Mouse (Mus musculus) right cerebral cortex, postnatal 14 days (tissue): Measurements from ENCODE around the gene 2610028H24Rik.

Experiments
- DNase-seq: peaks from one replicate; pipeline ENCODE4 v3.0.0; 2022

Gene 2610028H24Rik

DNA sequence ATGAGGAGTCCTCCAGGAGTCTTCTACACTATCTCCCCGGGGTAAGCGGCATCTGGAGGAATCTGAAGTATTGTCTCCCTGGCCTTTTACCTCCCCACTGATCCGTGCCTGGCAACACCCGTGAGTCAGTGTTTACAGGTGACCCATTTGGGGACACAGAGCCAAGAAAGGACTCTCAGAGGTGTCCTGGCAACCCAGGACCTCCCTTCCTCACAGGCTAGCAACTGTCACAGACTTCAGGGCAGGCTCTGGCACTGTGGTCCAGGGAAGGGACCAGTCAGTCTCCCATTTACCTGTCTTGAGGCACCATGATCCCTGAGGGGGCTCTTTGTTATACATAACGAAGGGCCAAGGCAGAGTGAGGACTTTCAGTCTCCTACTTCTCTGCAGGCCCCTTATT lies at the start of gene 2610028H24Rik:
Gene 2610028H24Rik, plus strand, starts transcription at position 231 of the 400 bp plus-strand sequence.
- DNase-seq: no peak

DNA sequence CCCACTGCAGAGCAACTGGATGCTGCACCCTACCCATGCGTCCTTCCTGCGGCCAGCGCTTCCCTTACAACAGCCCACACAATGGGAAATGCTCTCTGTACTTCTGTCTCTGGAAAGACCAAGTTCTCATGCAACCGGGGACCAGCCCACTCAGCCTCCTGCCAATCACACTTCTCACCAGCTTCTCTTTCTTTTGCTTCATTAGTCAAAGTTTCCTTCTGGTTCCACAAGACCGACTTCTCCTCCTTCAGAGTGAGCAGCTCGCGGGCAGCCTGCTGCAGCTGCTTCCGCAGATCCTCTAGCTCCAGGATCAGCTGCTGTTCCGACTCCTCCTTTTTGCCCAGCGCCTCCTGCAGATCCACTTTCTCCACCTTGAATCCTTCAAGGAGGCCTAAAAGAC lies 40.4 kb upstream of the 2610028H24Rik start:
- DNase-seq: no peak

DNA sequence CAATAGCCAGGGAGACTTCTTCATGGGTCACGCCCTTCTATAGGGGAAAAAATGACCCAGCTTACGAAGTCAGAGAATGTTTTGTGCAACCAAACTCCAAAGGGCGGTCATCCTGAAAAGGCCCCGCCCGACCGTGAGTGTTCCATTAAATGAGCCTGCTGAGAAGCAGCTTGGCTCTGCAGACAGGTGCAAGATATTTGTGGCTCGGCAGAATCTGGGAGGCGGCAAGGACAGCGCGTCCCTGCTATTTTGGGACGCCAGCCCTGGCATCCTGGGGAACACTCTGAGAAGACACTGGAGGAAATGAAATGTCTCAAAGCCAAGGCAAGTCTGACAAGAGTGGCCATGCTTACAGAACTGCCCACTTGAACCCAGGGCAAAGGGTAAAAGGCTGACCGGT lies 32.1 kb upstream of the 2610028H24Rik start:
- DNase-seq: peak; percentile 37

DNA sequence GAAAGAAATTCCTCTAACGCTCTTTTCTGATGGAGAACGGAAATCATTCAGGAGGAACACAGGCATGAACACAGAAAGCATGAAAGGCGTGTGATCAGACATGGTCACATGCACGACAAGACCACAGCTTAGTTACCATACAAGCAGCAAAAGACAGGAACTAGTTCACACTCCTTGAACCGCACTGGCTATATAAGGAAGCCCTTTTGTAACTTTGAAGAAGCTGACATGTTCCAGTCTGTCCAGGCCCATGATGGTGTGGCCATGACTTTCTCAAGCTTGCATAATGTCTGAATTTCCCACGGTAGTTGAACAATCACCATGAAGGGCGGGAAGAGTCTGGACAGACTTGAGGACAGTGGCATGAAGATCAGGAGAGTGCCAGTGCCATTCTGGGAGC lies 23.2 kb upstream of the 2610028H24Rik start:
- DNase-seq: no peak

DNA sequence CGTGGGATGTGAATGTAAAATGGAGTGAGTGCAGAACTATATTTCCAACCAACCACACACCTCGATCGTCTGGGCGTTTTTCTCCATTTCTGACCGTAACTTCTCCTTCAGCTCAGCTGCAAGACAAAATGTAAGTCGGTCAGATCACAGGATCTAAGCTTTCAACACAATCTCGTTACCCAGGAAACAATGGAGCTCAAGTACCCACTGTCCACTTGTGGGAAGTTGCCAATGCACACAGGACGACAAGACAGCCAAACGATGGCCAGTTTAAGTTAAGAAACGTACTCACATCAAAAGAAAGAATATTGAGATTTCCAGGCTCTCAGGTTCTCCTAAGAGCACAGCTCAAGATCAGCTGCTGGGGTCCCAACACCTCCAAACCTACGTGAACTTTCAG lies 15.0 kb upstream of the 2610028H24Rik start:
- DNase-seq: no peak

DNA sequence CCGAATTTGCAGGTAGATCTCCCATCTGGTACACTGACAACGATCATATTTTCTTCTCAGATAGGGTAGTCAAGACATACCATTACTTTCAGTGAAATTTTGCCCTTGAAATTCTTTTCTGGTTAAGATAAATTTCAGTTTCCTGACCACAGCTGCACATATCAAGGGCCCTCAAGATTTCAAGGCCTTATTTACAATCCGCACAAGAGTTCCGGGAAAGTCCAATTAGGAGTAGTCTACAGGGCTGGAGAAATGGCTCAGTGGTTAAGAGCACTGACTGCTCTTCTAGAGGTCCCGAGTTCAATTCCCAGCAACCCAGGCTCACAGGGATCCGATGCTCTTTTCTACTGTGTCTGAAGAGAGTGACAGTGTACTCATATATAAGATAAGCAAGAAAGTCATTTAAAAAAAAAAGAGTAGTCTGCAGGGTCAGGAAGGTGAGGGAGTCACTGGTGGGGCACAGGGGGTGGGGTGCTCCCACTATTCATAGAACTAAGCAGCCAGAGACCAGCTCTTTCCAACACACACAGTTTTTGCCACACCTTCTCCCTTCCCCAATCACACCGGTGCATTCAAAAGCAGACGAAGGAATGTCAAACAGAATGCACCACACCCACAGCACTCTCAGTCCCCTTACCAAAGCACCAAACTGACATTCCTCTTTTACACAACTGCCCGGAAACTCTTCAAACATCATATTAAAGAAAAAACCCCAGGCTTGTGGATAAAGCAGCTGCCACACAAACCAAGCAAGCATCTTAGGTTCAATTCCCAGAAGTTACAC lies 9.6 kb upstream of the 2610028H24Rik start:
- no peak for DNase-seq

DNA sequence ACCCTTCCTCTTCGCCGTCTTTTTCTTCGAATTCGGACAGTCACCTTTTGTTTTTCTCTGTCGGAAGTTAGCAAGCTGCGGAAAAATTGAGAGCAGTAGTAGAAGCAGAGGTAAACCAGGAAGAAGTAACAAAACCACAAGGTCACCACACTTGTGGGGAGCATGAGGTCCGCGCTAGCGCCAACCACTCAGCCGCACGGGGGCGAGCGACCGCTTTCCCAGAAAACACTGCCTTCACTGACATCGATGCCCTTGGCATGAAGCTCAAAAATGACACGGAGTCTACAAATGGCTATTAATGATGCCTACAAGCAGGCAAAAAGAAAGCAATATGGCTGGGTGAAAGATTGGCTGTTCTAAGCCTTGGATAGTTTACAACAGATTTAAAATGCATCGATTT lies 8.6 kb upstream of the 2610028H24Rik start, which contains the start of gene AC141477.1:
Gene AC141477.1, minus strand, starts transcription at position 164 of the 400 bp plus-strand sequence.
- no peak for DNase-seq

DNA sequence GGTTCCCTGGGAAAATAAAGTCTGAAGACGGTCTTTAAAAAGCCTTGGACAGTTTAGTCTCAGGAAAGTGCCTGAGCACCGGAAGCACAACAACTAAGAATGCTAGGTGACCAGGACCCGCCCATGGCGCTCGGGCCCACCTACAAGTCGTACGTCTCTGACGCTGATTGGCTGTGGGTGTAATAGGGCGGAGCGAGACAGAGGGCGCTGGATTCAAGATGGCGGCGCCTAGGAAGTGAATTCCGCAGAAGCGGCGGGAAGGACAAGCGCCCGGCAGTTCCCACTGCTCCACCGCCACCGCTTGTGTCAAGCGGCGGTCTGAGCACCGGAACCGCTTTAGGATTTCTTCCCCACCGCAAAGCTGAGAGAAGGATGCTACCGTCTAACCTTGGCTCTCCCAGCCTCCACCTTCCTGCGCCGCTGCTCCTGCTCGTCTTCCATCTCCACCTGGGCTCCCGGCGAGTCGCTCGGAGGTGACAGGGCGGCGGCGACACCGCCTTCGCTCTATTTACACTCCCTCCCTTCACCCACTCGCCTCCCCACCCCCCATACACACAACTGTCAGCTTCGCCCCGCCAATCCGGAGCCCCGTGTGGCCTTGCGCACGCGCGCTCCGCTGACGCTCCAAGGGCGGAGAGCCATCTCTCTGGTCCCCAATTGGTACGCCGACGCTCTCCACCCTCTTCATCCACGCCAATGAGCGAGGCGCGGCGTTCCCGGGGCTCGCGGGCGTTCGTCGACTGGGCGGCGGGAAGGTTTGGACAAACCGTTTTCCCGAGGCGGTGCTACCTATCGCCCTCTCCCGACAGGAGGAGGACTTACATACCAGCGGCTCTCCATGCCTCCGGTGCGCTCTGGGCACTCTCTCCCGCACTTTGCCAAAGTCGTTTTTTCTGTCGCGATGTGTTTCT lies 6.4 kb upstream of the 2610028H24Rik start, which contains the start of gene Pcnt:
Gene Pcnt, minus strand, starts transcription at position 609 of the 911 bp plus-strand sequence.
- DNase-seq: peak; percentile 97

DNA sequence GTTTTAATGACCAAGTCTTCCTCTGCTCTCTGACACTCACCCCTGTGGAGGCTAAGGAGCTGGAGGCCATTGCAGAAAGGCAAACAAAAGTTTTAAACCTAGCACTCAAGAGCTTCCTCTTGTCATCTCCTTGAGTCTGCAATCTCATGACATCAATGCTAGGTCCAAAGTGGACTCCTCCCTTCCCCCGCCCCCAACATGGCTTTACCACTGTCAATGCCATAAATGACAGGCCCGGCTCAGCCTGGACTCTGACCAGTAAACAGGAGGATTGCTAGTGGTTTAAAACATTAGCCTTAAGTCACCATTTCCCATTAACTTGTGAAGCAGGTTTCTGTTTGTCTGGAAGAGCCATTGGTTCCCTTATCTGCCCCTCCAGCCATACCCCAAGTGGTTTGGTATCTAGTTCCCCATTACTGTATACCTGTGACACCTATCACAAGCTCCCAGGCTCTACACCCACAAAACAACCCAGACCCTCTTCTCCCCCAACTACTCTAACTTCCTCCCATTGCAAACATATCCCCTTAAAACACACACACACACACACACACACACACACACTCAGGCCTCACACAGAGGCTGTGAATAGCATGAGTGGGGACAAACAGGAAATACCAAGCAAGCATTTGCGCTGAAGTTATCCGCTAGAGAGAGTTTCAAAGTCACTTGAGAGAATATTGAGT lies 2.7 kb upstream of the 2610028H24Rik start:
- DNase-seq: no peak

DNA sequence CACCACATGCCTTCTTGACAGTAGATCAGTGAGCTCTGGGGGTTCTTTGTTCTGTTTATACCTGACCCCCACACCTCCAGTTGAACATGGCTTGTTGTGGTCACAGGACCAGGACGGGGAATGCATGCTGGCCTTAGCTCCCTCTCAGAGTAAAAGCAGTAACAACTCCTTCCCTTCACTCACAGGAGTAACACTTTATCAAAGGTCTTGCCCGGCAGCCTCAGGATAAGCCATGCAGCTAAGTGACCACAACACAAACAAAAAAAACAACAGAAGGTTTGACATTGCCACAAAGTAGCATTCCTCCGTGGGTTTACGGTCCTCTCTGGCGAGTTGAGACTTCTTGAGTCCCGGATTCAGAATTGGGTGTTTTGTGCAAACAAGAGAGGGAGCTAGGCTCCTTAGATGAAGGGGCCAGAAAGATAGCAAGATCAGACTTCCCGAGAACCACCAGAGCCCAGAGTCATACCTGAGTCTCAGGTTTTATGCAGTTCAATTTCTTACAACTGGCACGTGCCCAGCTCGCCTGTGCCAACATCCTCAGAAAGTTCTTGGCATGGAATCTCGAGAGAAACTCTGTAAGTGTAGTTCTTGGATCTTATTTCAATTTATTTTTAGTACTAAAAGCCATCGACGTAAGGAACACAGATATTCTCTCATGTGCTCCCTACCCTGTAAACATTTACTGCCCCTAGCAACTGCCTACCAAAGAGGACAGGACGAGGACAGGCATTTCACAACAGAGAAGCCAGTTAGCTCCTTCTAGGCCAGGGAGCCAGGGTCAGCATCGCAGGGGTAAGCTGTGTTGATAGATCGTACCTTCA lies 1.3 kb upstream of the 2610028H24Rik start:
- no peak for DNase-seq

DNA sequence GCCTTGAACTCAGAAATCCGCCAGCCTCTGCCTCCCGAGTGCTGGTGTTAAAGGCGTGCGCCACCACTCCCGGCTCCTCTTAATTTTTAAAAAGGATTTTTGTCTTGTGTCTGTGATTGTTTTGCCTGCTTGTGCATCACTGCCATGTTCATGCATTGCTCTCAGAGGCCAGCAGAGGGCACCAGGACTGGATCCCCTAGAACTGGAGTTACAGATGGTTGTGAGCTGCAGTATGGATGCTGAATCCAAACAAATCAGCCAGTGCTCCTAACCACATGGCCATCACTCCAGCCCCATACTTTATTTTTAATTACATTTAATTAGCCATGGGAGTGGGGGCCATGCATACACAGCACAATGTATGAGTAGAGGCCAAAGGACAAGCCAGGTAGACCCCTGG lies 6.4 kb downstream of the 2610028H24Rik start:
- peak; percentile 55 for DNase-seq

DNA sequence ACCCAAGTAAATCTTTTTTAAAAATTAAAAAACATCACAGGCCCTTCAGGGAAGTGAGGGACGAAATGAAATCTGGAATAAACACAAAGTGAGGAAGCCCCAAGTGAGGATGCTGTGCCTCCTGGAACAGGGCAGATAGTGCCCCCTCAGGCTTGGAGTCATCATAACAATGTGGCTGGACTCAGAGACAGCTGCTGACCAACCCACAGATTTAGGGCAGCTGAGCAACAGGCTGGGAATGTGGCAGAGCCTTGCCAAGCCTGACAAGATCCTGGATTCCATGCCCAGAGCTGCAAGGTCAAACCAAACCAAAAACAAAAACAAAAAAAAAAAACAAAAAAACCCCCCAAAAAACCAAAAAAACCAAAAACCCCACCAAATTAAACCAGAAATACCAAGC lies 12.4 kb downstream of the 2610028H24Rik start:
- no peak for DNase-seq

DNA sequence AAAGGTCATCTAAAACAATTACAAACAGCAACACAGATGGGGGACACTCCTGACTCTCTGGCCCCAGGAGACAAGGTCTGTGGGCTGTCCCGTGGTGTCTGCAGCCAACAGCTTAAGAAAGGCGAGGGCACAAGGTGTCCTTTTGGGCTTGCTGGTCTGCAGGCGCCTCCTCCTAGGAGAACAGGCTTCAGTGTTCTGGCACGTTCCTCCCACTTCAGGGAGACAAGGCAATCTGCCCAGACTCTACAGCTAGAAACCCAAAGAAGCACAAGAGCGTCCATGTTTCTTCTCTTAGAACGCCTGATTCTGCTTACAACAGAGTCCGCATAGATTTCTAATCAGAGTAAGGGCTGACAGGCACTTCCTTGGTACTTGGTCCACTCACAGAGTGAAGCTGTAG lies 13.4 kb downstream of the 2610028H24Rik start:
- no peak for DNase-seq

DNA sequence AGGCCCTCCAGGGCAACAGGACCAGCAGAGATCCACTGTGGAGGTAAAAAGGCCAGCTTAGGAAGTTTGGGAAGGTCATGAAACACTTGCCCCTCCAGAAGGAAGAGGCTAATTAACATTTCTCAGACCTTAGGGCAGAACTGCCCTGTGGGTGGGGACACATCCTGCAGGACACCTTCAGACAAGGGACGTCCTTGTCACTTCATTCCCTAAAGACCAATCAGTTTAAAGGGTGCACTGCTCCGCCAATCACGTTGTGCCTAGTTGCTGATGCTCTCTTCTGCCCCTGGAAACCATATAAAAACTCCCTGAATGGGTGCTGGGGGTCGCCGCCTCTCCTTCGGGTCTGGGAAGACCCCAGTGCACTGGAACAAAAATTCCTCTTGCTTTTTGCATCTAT lies 13.8 kb downstream of the 2610028H24Rik start:
- DNase-seq: no peak

DNA sequence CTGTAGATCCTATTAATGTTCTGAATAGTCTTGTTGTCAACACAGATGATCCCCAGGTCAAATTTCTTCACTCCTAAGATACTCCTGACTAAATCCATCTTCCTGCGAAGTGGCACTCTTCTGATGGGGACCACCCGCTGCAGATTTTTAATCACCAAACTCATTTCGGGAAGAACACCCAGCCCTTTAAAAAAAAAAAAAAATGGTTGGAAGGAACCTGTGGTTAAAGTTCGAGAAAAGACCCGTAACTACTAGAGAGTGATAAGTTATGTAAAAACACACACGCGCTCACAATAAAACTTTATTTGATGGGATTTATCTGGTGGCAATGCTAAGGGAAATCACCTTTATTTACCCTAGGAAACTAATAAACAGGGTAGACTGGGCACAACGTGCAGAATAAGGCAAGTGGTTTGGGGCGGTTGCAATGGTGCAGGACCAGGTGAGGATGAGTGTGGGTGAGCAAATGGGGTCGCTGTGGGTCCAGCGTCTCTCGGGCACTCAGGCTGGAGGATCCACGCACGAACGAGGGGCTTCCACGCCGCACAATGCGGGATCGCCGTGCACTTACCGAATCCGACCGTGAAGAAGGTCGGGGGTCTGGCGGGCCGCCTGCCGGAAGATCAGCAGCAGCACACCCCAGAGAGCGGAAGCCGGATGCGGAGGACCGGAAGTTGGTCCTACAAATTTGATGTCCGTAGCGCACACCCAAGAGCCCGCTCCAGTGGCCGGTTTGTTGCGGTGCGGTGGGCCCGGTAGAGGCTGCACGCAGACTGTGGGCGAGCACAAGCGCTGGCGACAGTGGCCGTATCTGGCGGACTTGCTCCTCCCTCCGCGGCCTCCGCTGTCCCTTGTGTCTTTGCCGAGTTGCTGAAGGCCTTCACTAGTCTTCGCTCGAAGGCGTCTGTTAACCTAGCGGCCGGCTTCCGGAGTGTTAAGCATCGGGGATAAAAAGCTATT lies 19.6 kb downstream of the 2610028H24Rik start, which contains the start of the genes Mcm3ap and Ybey:
Gene Mcm3ap, plus strand, starts transcription at position 725 of the 960 bp plus-strand sequence.
Gene Ybey, minus strand, starts transcription at position 912 of the 960 bp plus-strand sequence.
- peak; percentile 86 for DNase-seq

DNA sequence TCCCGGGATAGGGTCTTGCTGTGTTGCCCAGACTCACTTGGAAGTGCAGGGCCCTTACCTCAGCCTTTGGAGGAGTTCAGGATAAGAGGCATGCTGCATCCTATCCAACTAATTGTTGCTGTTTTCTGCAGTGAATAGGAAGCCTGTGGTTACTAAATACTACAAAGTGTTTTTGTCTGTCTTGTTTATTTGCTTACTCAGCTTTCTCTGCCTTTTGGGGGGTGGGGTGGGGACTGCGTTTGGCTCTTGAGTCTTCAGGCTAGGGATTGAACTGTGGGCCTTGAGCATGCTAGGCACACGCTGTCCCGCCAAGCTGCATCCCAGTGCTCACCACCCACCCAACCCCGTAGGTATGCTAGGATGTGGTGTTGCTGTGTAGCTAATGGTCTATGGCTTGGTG lies 24.9 kb downstream of the 2610028H24Rik start:
- DNase-seq: no peak

DNA sequence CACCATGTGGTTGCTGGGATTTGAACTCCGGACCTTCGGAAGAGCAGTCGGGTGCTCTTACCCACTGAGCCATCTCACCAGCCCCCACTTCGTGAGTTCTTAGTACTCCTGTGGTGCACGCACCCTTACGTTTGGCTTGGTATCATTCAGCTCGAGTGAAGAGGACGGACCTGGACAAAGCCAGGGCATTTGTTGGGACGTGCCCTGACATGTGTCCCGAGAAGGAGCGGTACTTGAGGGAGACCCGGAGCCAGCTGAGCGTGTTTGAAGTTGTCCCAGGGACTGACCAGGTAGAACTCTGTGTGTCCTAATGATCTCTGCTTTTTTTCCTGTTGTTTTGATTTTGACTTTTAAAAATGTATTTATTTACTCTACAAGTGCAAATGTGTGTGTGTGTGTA lies 32.0 kb downstream of the 2610028H24Rik start:
- DNase-seq: no peak

DNA sequence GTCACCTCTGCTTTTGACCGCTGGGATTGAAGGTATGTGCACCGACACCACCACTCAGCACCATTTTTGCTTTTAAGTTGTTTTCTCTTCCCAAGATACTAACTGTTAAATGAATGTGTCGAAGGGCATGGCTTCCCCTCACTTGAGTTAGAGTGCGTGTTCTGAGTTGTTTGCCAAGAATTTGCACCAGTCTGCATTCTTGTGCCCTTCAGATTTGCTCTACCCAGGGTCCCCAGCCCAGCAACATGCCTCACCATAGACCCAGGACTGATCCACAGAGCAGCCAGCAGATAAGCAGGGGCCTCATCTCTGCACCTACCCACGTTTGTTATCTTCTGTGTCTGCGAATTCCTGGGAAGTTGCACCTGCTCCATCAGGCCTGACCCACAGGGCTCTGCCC lies 32.6 kb downstream of the 2610028H24Rik start:
- no peak for DNase-seq

DNA sequence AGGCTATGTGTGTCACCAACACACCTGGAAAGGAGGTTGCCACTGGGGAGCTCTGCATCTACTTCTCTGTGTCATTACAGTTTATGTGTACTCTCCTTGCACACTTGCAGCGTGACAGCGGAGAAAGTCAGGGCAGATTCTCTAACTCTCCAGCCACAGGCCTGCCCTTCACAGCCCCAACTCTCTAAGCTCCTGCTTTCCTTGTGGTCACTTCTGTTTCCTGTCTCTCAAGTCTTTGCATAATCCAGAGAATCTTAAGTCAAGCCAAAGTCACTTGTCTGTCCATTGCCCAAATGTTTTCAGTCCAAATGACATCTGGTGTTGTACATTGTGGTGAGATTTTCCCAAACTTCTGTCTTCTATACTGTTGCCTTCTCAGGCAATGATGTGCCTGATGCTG lies 37.4 kb downstream of the 2610028H24Rik start:
- DNase-seq: no peak

DNA sequence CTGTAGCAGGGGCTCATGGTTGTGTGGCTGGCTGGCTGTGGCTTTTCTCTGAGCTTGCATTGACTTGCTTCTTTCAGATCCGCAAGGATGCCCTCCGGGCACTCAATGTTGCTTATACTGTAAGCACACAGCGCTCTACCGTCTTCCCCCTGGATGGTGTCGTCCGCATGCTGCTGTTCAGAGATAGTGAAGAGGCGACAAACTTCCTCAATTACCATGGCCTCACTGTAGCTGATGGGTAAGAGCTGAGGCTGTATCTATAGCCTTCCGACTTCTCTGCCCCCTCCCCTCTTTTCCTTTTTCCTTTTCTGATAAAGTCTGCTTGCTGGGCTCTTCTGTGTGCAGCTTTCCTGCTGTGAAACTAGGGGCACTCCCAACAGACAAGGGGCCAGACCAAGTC lies 39.4 kb downstream of the 2610028H24Rik start:
- DNase-seq: no peak

DNA sequence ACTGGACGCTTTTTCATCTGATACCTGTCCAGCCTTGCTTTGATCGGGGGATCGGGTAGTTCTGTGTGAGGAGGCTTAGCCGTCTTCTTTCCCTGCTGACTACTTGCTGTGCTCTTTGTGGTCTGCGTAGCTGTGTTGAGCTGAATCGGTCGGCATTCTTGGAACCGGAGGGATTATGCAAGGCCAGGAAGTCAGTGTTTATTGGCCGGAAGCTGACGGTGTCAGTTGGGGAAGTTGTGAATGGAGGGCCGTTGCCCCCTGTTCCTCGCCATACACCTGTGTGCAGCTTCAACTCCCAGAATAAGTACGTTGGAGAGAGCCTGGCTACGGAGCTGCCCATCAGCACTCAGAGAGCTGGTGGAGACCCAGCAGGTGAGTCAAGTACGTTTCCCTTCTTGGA lies 40.3 kb downstream of the 2610028H24Rik start:
- DNase-seq: no peak
